Mouse (Mus musculus) macrophage (primary cell): ENCODE results near the gene Cxcl1. TPM values are rescaled to one million over a fixed set of nuclear protein-coding genes. Genes with fewer than 3 reads are reported as not detected.

ENCODE experiments used
- H3K27ac ChIP-seq: fragments of 350-480 bp; formaldehyde crosslinking; 2 replicates; pipeline ENCODE4 v1.9.0; 2021
- H3K36me3 ChIP-seq: fragments of 350-480 bp; formaldehyde crosslinking; 2 replicates; pipeline ENCODE4 v1.9.0; 2021; ENCODE audit errors: inconsistent target
- H3K4me3 ChIP-seq: fragments of 350-480 bp; formaldehyde crosslinking; 2 replicates; pipeline ENCODE4 v1.9.0; 2021; ENCODE audit errors: inconsistent target
- H3K79me2 ChIP-seq: fragments of 350-480 bp; formaldehyde crosslinking; 2 replicates; pipeline ENCODE4 v1.9.0; 2021; ENCODE audit errors: inconsistent target
- WGBS: methylation state at CpG from one replicate; pipeline ENCODE4 v1.1.7; 2026; ENCODE audit warnings: inconsistent platforms; ENCODE audit not compliant: missing documents; 5-methylcytosine and 5-hydroxymethylcytosine counted together
- polyA plus RNA-seq: library from polyadenylated mRNA; stranded (reverse); fragments of 250-400 nt; gene quantifications from 3 replicates; pipeline ENCODE4 v1.2.4, GENCODE M21; 2018; ENCODE audit warnings: inconsistent platforms

Cxcl1 gene
- polyA plus RNA-seq, 1 experiment from 2014 or later, result 2.8 TPM

- H3K27ac ChIP-seq, result no peak within 1 kb of the TSS
- 1% methylated on average over 17 of the region's 22 CpGs for WGBS
- H3K4me3 ChIP-seq, result peak within 1 kb of the TSS; percentile 8; the same call in 1 of the 2 replicates
- no peaks in the 10 kb centered on the region for H3K36me3 ChIP-seq
- H3K79me2 ChIP-seq, result no peaks in the 10 kb centered on the region
These were observed 12.4 kb downstream of the Cxcl1 start, which contains the start of gene Cxcl2 for GRCm38 (mm10) chr5:90903339-90904020. Gene Cxcl2 (plus strand): TSS chr5:90903871.

DNA sequence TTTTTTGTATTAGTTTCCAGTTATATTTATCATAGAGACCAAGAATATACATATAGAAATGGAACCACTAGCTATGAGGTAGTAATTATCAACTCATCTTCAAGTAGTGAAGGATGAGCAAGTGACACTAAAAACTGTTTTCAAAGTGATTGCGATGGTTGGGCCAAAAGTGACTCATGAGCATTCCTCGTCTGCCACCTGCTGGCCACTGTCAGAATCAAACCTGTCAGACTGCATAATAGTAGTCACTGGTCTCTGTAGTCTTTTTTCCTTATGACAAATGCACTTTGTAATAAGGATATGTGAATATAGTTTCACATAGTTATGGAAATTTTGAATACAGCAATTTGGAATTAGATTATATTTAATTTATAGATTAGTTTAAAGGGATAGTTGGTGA lies 17.9 kb downstream of the Cxcl1 start:
- Histone ChIP-seq H3K79me2 (no peaks in the 10 kb centered on the region), H3K4me3 (no peak overlapping the region), H3K27ac (no peak overlapping the region), H3K36me3 (no peaks in the 10 kb centered on the region)
- 0% methylated on average over 2 of the region's 2 CpGs for WGBS

- H3K4me3 ChIP-seq, result no peak overlapping the region
- no peaks in the 10 kb centered on the region for H3K79me2 ChIP-seq
- H3K27ac ChIP-seq, result no peak overlapping the region
- no peaks in the 10 kb centered on the region for H3K36me3 ChIP-seq
- WGBS, result 92% methylated on average over 2 of the region's 2 CpGs
These were observed 28.5 kb downstream of the Cxcl1 start for GRCm38 (mm10) chr5:90919495-90919894.

DNA sequence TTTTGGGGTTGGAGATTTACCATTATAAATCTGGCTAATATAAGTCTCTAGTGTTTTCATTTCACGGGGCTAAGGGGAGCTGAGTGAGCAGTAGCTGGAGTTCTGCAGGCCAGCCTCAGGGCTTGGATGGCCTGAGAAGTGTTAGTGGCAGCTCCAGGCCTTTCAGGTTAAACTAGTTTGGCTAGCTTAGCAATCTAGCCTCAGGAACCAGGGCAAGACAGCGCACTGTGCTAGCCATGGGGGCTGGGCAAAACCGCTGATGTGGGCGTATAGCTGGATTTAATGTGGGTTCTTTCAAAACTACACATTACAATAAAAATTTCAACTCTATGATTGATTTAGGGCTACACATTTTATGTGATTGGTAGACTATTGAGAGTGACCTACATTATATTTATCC lies 31.9 kb downstream of the Cxcl1 start:
- WGBS, result 91% methylated on average over 4 of the region's 4 CpGs
- no peak overlapping the region for H3K4me3 ChIP-seq
- H3K79me2 ChIP-seq, result no peaks in the 10 kb centered on the region
- H3K36me3 ChIP-seq, result no peaks in the 10 kb centered on the region
- H3K27ac ChIP-seq, result no peak overlapping the region

GRCm38 (mm10) chr5:90930546-90930945 lies 39.5 kb downstream of the Cxcl1 start:
- Histone ChIP-seq H3K79me2 (peaks cover 12% of the 10 kb centered on the region), H3K36me3 (no peaks in the 10 kb centered on the region), H3K4me3 (peak overlapping the region; percentile 11; the same call in 1 of the 2 replicates), H3K27ac (no peak overlapping the region)
- 58% methylated on average over 2 of the region's 2 CpGs for WGBS

DNA sequence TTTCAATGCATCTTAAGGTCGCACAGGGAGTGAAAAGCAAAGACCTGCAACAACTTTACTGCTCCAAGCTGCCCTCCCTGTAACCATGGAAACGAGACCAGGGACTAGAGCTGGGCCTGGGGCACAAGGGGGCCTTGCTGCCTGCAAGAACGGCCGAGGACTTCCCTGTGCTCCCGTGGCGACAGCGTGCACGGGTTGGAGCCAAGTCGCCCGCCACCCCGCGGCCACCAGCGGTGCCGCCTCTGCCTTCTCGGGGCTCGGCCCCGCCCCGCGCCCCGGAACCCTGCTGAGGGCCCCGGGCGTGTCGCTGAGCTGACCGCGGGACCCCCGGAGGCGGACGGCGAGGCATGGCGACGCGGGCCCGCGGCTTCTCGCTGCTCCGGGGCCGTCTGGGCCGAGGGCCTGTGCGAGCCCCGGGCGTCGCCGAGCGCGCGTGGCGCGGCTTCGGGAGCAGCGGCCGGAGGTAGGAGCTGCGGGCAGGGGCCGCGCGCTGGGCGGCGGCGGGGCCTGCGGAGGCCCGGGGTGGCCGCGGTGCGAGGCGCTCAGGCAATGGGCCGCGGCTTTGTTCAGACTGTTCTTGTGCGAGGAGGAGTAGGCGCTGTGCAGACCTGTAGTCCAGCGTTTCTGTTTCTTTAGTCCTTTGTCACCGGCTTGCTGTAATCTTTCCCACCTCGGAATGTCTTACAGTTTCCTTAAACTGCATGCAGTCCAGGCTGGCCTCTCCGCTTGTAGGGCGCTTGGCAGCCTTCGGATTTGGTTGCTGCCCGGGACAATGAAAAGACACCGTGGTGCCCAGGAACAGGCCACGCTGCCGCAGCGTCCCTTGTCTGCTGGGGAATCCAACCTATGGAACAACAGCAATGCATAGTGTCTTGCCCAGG lies 40.2 kb downstream of the Cxcl1 start, which contains the start of gene Mthfd2l:
Mthfd2l (plus strand) TSS at position 147 of the 881 bp plus-strand sequence.
- H3K4me3 ChIP-seq, result peak within 1 kb of the TSS; percentile 65
- WGBS, result under 1% methylated on average over 64 of the region's 79 CpGs
- no peaks in the 10 kb centered on the region for H3K36me3 ChIP-seq
- H3K27ac ChIP-seq, result peak within 1 kb of the TSS; percentile 33
- H3K79me2 ChIP-seq, result peaks cover 12% of the 10 kb centered on the region

DNA sequence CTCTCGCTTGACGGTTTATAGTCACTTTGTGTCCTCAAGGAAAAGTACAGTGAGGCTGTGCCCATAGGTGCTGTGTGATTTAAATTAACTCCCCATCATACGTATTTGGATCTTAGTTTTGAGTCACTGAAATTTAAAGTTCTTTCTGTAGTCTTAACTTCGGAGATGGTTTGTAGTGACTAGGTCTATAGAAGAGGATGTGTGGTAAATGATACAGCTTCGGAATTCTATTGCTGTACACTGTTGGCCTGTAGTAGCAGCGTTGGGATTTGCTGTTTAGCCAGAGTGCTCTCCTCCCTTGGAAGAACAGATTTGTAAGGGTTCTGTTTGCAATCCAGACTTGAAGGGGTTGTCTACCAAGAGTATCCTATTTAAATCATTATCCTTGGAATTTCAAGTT lies 40.9 kb downstream of the Cxcl1 start:
- Histone ChIP-seq H3K4me3 (peak overlapping the region; percentile 65), H3K27ac (peak overlapping the region; percentile 33), H3K79me2 (peaks cover 12% of the 10 kb centered on the region), H3K36me3 (no peaks in the 10 kb centered on the region)
- WGBS, result 26% methylated on average over 6 of the region's 6 CpGs

DNA sequence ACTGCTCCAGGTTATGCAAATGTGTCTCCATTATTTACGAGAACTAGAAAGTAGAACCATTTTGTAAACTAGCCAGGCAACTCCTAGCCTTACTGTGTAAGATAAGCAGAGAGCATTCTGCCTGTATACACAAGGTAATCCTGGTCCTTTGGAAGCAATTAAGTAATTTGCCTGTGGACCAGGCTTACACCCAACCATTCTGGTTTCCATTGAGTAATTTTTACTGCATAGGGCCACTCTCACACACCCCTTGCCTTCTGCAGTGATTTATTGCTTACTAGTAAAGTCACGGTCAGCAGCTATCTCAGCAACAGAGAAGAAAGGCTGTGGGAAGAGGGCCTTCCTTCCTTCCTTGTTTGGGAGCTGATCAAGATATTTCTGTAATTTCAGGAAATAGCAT lies 45.7 kb downstream of the Cxcl1 start:
- Histone ChIP-seq H3K79me2 (peaks cover 11% of the 10 kb centered on the region), H3K4me3 (no peak overlapping the region), H3K36me3 (no peaks in the 10 kb centered on the region), H3K27ac (no peak overlapping the region)
- 80% methylated on average over 2 of the region's 2 CpGs for WGBS

Other genes starting within 250 kb of the Cxcl1 start
- 0.11 TPM in 1 of 3 replicates, not detected in the others for gene Cxcl5, start 131.9 kb upstream of the Cxcl1 start, polyA plus RNA-seq
- 1.9 to 15.6 TPM (median 10.5 TPM) in 3 replicates for gene Ppbp, start 122.7 kb upstream of the Cxcl1 start, polyA plus RNA-seq
- 376 to 3,137 TPM (median 826 TPM) in 3 replicates for gene Pf4, start 118.8 kb upstream of the Cxcl1 start, polyA plus RNA-seq
- gene Cxcl3, start 105.1 kb upstream of the Cxcl1 start, polyA plus RNA-seq, result 0.20 to 0.48 TPM (median 0.37 TPM) in 3 replicates
- gene Cxcl15, start 96.7 kb upstream of the Cxcl1 start, polyA plus RNA-seq, result not detected in 3 replicates
- 8.1 to 14.6 TPM (median 10.7 TPM) in 3 replicates for gene Cxcl2, start 12.6 kb downstream of the Cxcl1 start, polyA plus RNA-seq
- gene Mthfd2l, start 39.9 kb downstream of the Cxcl1 start, polyA plus RNA-seq, result 5.7 to 11.4 TPM (median 6.0 TPM) in 3 replicates
- gene Epgn, start 136.2 kb downstream of the Cxcl1 start, polyA plus RNA-seq, result not detected in 3 replicates
- gene Ereg, start 183.4 kb downstream of the Cxcl1 start, polyA plus RNA-seq, result not detected in 3 replicates
- gene Areg, start 248.4 kb downstream of the Cxcl1 start, polyA plus RNA-seq, result not detected in 3 replicates